Mouse (Mus musculus): ENCODE measurements at regions not wholly inside any gene's neighbourhood (a gene's known extent, or its start where the extent isn't known, plus 50 kb on each side); places are given as distances from the start of the nearest gene placed in this dataset.

DNA sequence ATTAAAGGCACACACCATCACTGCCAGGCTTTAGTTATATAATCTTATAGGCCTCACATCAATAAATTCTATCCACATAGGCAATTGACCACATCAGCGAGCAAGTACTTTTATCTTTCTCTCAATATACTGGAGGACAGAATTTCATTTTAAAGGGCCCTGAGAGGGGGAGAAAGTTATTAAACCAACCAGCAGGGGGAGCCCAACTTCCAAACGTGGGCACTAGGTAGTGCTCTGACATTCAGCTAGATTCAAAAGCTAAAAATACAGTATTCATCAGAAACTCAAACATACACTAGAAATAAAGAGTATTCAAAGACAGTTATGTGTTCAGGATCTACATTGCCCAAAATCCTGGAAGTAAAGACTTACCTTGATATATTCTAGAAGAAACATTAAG is 595.7 kb downstream of the Gm19410 start:
- peak; percentile 87 for ATAC-seq (replicated peaks; ENCODE audit: low FRiP score, low TSS enrichment, poor library complexity, severe bottlenecking)

DNA sequence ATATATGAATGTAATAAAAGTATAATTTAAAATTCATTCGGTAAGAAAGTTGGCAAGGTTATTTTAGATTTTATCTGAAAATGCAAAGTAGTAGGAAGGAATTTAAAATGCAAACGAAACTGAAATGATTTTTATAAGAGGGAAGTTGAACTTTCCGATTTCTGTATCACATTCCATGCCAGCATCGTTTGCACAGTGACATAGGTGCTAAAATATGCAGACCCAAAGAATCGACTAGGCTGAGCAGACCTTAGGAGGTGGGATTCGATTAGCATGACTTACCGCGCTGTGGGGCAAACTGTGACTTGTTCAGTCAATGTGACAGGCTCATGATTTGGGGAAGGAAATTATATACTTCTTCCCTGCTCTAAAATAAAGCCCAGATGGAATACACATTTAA is 596.2 kb downstream of the Gm19410 start:
- ATAC-seq (replicated peaks; ENCODE audit: low FRiP score, low TSS enrichment, poor library complexity, severe bottlenecking): no peak

DNA sequence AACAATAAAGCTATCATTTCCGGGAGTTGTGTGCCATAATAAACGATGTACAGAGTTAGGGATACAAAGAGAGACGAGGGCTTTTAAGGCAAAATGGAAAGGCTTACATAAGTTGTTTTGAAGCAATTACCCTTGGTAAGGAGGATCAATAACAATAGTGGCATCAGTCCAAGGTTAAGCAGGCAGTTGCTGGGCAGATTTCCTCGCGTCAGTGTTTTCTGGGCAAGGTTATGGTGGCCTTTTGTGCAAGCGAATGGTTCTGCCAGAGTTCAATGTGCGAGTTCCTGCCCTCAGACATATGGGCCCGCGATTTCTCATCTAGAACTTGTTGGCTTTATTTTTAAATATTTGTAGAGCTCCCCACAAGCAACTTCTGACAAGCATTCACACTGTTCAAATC is 597.7 kb downstream of the Gm19410 start:
- no peak for ATAC-seq (replicated peaks; ENCODE audit: low FRiP score, low TSS enrichment, poor library complexity, severe bottlenecking)

DNA sequence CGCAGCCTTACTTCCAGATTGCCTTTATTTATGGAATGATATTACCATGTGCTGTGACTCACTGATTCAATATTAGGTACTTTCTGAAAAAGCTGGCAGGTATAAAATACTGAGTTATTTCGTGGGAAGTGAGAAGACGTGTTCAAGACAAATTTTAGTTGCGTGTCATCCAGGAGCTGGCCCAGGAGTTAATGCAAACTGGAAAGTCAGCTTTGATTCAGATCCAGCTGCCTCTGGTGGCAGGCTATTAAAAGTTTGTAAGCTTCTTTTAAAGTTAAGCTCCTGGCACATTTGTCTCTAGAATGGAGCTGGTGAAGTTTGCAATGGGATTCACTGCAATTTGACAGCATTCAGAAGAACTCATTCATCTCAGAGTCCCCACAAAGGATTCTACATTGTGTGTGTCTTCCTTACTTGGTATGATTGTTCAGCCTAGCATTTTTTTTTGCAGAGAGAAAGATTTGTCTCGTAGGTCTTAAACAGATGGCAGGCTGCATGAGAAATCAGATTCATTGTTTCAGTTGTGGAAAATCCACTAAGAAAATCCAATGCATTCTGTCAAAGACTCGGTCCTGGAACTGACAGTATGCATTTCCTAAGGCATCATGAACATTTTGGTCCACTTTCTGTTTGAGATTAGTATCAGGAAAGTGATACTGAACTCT is 599.1 kb downstream of the Gm19410 start:
- no peak for ATAC-seq (replicated peaks; ENCODE audit: low FRiP score, low TSS enrichment, poor library complexity, severe bottlenecking)

DNA sequence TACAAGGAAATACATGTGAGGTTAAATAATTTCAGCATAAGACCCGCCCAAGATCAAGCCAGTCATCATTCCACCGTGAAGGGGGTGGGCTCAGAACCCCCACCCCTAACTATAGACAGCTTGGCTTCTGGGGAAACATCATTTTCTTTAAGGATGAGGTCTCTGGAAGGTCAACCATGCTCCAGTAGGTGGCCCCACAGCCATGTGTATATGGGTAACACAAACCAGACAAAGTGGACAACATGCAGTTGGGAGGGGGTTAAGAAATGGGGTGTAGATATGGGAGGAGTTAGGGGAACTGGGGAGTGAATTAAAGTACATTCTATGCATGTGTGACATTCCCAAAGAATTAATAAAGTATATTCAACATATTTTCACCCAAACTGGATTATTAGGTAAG is 600.4 kb downstream of the Gm19410 start:
- no peak for ATAC-seq (replicated peaks; ENCODE audit: low FRiP score, low TSS enrichment, poor library complexity, severe bottlenecking)

DNA sequence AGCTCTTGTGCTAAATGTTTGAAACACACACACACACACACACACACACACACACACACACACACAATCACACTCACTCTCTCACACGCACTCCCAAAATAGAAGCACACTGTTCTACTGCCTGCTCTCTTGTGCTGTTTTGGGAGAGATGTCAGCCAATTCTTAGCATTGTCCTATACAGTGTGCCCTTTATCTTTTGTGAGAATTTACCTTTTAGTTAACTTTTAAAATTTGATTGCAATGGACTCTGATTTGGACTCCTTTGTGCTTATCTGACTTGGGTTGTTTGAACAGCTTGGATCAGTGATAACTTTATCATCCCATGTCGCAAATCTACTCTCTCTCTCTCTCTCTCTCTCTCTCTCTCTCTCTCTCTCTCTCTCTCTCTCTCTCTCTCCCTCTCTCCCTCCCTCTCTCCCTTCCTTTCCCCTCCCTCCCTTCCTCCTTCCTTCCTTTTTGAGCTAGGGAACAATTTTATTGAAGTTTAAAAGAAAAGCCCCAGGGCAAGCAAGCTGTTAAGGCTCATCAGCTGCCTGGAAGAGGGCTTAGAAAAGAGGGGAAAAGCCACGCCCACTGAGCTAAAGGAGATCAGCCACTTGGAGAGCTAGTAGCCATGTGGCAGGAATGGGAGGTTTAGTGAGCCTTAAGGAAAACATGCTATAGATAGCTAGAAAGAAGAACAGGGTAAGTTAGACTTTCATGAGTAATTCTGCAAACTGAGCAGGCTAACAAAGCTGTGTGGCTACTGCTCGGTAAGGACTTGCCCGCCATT is 611.2 kb downstream of the Gm19410 start:
- ATAC-seq (replicated peaks; ENCODE audit: low FRiP score, low TSS enrichment, poor library complexity, severe bottlenecking): no peak

DNA sequence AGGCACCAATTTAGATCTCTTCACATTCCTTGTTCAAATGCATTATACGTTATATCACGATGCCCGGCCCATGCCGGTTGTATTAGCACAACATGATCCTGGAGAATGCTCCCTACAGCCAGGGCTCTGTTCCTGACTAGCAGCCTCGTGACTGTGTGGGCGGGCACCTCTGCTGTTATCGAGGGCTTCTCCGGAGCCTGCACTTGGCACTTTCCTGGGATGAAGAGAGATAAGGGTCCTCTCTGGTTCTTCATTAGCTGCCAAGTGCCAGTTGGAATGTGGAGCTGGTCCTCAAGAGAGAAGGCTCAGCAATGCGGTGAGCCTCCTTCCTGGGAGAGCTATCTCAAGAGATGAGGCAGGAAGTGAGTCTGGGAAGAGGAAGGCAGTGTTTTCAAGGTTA is 598.9 kb upstream of the AI429214 start:
- no peak for ATAC-seq (replicated peaks; ENCODE audit: low FRiP score, low TSS enrichment, poor library complexity, severe bottlenecking)

DNA sequence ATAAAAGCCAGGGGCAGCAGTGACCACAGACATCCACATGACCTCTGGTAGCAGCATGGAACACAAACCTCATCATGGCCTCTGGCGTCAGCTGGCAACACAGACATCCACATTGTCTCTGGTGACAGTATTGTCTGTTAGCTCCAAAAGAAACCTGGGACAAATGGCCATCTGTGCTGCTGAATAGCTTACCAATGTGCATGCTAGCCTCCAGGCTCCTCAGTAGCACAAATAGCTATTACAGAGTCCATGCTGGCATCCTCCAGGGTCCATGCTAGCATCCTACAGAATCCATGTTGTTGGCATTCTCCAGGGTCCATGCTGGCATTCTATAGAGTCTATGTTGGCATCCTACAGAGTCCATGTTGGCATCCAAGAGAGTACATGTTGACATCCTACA is 596.9 kb upstream of the AI429214 start:
- ATAC-seq (replicated peaks; ENCODE audit: low FRiP score, low TSS enrichment, poor library complexity, severe bottlenecking): no peak

DNA sequence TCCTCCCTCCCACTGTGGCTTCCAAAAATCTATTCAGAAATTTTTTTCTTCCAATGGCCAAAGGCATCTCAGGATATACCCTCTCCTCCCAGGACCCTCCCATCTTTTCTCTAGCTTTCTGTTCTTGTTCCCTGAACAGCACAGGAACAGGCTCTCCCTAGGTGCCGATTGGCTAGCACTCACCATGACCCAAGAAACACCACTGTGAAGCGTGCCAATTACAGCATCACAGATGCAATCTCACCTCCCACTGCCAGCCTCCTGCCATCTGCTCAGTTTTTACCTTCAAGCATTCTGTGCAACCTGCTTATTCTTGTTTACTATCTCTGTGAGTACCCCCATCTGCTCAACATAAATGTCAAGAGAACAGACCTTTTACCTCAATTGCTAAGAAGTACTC is 586.7 kb upstream of the AI429214 start:
- no peak for ATAC-seq (replicated peaks; ENCODE audit: low FRiP score, low TSS enrichment, poor library complexity, severe bottlenecking)
